Mouse (Mus musculus) lung, postnatal 14 days (tissue): ENCODE results near the gene Calcoco1.
A peak's percentile ranks its signal among the peaks of the same experiment; 100 is the strongest.

ENCODE experiments used
- DNase-seq: peaks from one replicate; pipeline ENCODE4 v3.0.0; 2021

Calcoco1 gene

GRCm38 (mm10) chr15:102737092-102737491, 15.1 kb upstream of the Calcoco1 start:
- DNase-seq: no peak

DNA sequence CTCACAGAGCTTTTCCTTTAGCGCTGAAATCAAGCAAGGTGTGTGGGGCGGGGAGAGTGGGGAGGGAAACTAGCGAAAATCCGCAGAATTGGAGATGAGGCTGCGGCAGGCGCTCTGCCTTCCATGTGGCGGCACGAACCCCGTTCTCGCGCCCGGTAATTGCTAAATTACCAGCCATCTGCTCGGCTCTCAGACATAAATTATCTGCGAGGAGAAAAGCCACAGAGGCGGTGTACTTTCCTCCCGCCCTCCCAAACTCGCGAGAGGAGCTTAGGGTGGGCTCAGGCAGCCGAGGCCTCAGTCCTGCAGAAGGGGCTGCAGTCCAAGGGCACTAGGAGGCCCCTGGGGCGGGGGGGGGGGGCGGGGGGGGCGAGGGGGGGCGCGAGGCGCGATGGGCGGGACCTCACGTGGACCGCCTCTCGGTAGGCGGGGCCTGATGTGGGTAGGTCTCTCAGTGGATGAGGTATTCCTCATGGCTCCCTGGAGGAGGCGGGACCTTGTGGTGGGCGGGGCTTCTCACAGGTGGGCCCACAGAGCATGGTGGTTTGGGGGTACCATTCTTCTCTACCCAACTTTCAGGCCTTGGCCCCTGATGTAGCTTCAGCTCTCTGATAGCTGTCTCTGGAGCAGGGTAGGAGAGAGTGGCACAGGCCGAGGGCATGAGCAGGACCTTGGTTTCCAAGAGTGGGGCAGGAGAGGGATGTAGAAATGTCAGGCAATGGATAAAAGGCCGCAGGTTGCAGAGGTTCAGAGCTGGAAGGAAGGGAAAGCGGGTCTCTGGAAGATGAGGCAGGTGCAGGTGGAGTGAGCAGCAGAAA, 14.4 kb upstream of the Calcoco1 start:
- DNase-seq: no peak

GRCm38 (mm10) chr15:102735031-102735430, 13.1 kb upstream of the Calcoco1 start:
- DNase-seq: no peak

GRCm38 (mm10) chr15:102733759-102734531, 12.0 kb upstream of the Calcoco1 start:
- no peak for DNase-seq

- DNase-seq: no peak
Observed at GRCm38 (mm10) chr15:102733233-102733632, 11.3 kb upstream of the Calcoco1 start.

- DNase-seq: no peak
Observed at GRCm38 (mm10) chr15:102732406-102732805, 10.4 kb upstream of the Calcoco1 start.

- DNase-seq: no peak
Observed at GRCm38 (mm10) chr15:102727951-102728350, 6.0 kb upstream of the Calcoco1 start.

- DNase-seq: no peak
Observed at GRCm38 (mm10) chr15:102723358-102724135, 1.6 kb upstream of the Calcoco1 start.

DNA sequence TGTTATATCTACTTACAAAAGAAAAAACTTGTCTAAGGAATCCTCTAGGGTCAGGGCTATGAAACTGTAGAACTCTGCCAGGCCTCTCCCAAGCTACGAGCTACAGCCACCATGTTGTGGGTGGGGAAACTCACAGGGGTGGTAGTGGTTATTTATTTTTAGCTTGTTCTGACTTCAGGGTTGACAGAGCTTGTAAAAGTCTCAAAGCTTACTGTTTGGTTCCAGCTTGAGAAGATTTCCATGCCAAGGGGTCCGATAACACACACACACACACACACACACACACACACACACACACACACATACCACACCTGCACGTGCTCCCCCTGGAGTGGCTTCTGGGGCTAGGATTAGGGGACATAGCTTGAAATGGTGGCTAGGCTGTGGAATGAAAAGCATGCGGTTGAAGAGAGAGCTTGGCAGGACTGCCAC, 538 bp upstream of the Calcoco1 start:
- peak; percentile 37 for DNase-seq

GRCm38 (mm10) chr15:102721016-102721898, 721 bp downstream of the Calcoco1 start:
- no peak for DNase-seq

DNA sequence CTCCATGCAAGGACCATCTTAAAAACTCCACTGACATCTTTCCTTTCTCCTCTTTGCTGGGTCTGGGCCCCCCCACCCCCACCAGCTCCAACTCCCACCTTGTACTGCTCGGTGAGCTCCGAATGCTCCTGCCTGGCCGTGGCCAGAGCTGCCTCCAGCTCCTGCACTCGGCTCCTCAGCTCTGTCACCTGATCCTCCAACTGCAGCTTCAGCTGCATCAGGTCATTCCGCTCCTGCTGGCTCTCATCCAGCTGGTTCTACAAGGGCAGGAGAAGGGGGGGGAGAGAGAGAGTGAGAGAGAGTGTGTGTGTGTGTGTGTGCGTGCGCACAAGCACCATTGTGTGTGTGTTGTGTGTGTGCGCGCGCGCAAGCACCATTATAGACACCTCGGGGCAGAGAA, 5.8 kb downstream of the Calcoco1 start:
- peak; percentile 18 for DNase-seq

GRCm38 (mm10) chr15:102707736-102708269, 14.2 kb downstream of the Calcoco1 start:
- DNase-seq: no peak

- no peak for DNase-seq
Observed at GRCm38 (mm10) chr15:102705923-102706503, 16.0 kb downstream of the Calcoco1 start.

GRCm38 (mm10) chr15:102705226-102705894, 16.6 kb downstream of the Calcoco1 start:
- DNase-seq: no peak

DNA sequence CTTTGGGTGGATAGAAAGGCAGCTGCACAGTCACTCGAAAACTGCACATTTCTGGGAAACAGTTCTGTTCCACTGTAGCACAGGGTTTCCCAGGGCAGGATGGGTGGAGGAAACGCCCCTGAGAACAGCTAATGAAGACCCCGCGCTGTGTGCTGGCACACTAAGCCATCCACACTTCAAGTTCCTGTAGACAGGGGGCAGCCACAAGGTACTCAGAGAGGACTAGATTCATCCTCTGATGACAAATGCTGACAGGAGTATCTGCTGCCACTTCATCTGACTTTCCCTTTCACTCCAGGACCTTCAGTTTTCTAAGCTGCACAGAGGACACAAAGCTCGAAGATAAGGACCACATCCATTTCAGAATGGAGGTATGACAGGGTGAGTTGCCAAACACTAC, 17.2 kb downstream of the Calcoco1 start:
- DNase-seq: no peak

GRCm38 (mm10) chr15:102702972-102703371, 19.0 kb downstream of the Calcoco1 start:
- no peak for DNase-seq

DNA sequence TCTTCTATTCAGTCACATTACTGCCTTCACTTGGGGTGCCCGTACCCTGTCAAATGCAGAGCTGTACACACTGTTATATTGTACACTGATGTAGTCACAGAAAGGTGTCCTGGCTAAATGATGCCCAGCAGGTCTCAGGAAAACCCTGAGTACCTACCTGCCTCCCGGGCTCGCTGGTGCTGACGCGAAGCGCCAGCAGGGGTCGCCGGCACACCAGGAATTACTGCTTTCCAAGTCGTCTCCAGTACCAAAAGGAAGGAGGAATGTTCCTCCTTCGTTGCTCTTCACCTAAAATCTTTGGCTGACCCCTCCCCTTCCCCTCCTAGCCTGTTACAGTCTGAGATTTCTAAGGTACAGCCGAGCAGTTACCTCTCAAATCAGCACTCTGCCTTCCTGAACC, 23.8 kb downstream of the Calcoco1 start:
- DNase-seq: peak; percentile 89

DNA sequence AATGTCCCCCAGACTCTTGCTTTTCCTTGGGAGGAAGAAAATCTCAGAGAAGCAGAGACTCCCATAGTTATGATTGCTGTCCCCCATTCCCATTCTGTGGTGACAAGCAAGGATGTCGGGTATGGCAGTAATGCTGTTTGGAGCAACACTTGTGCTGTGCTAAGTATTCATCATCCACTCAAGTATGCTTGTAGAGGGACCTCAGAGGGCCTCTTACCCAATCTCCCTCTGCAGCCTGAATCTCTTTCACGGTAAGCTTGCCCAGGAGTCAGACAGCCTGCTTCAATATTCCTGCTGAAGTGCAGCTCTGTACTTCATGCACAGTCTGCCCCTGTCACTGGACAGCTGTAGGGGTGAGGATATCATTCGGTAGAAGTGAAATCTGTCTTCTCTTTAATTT, 25.1 kb downstream of the Calcoco1 start:
- peak; percentile 27 for DNase-seq

DNA sequence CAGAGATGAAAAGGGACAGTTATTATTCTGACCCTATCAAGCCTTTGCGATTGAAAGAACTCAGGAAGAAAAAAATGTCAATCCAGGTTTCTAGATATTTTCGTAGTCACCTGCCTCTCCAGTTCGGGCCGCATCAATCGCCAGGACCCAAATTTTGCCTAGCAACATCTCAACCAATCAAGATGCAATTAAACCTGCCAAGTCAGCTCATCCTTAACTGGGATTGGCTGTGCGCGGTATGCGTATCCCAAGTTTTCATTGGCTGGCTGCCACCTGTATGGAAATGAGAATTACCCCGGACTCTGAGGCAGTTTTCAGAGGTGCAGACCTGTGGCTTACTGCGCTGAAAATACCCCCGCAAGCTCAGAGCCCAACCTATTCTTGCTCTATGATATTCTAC, 28.4 kb downstream of the Calcoco1 start:
- peak; percentile 70 for DNase-seq

- peak; percentile 56 for DNase-seq
Observed at GRCm38 (mm10) chr15:102692991-102693411, 29.0 kb downstream of the Calcoco1 start.

DNA sequence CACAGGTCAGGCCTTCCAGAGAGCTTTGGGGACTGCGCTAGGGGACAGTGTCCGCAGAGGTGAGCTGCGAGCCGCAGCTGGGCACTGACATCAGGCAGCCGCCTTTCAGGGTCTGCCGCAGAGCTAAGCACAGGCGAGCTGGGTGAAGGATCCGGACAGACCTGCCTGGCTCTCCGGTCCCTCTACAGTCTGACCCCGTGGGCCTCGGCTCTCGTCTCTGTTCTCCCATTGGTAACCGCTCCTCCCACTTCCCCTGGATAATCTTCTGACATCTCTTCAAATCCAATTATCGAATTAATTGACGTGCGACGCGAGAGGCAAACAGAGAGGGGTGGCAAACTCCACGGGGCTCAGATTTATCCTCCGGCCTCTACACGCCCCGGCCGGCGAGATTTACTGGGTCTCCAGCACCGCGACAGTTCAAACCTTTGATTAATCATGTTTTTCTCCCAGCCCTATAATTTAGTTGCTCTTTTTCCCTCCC, 29.6 kb downstream of the Calcoco1 start:
- no peak for DNase-seq
